Mouse (Mus musculus) mouse trophoblast stem cell (cell line): Measurements from ENCODE around the gene Tnk2.

Experiments
- in situ Hi-C, 2 experiments: fragments of 300-500 bp; cut with MseI, MboI; formaldehyde crosslinking; loops; 2 replicates in 1 of 2; 3 replicates in 1 of 2; pipeline ENCODE4 v1.15.1; 2025

Gene Tnk2

GRCm38 (mm10) chr16:32657498-32658250, 14.0 kb downstream of the Tnk2 start:
- in situ Hi-C loops: no loop called here

GRCm38 (mm10) chr16:32658743-32659171, 15.1 kb downstream of the Tnk2 start:
- in situ Hi-C loops: no loop called here

- in situ Hi-C loops: no loop called here
These were observed 15.7 kb downstream of the Tnk2 start for GRCm38 (mm10) chr16:32659385-32659784.

- in situ Hi-C loops: no loop called here
These were observed 16.4 kb downstream of the Tnk2 start for GRCm38 (mm10) chr16:32660095-32660494.

GRCm38 (mm10) chr16:32660557-32661321, 17.1 kb downstream of the Tnk2 start:
- in situ Hi-C loops: no loop called here

GRCm38 (mm10) chr16:32661493-32661921, 17.8 kb downstream of the Tnk2 start:
- in situ Hi-C loops: no loop called here

- in situ Hi-C loops: no loop called here
These were observed 18.7 kb downstream of the Tnk2 start for GRCm38 (mm10) chr16:32662372-32662771.

GRCm38 (mm10) chr16:32663231-32663858, 19.7 kb downstream of the Tnk2 start:
- in situ Hi-C loops: no loop called here

- in situ Hi-C loops: no loop called here
These were observed 20.5 kb downstream of the Tnk2 start for GRCm38 (mm10) chr16:32664211-32664610.

- in situ Hi-C loops: no loop called here
These were observed 22.4 kb downstream of the Tnk2 start for GRCm38 (mm10) chr16:32665851-32666665.

- in situ Hi-C loops: no loop called here
These were observed 23.2 kb downstream of the Tnk2 start for GRCm38 (mm10) chr16:32666671-32667551.

GRCm38 (mm10) chr16:32667552-32667872, 23.8 kb downstream of the Tnk2 start:
- in situ Hi-C loops: no loop called here

GRCm38 (mm10) chr16:32668030-32668429, 24.4 kb downstream of the Tnk2 start:
- in situ Hi-C loops: no loop called here

GRCm38 (mm10) chr16:32668472-32668871, 24.8 kb downstream of the Tnk2 start:
- in situ Hi-C loops: no loop called here

- in situ Hi-C loops: no loop called here
These were observed 25.6 kb downstream of the Tnk2 start for GRCm38 (mm10) chr16:32669243-32669642.

- in situ Hi-C loops: no loop called here
These were observed 26.9 kb downstream of the Tnk2 start for GRCm38 (mm10) chr16:32670354-32671124.

GRCm38 (mm10) chr16:32671206-32671887, 27.7 kb downstream of the Tnk2 start:
- in situ Hi-C loops: no loop called here

GRCm38 (mm10) chr16:32672250-32672649, 28.6 kb downstream of the Tnk2 start:
- in situ Hi-C loops: no loop called here

- in situ Hi-C loops: no loop called here
These were observed 29.3 kb downstream of the Tnk2 start for GRCm38 (mm10) chr16:32672861-32673560.
